Mouse (Mus musculus): ENCODE data around the gene Kl. TPM values are rescaled to one million over a fixed set of nuclear protein-coding genes. Genes with fewer than 3 reads are reported as not detected.

The Kl gene
- total and polyA plus RNA-seq, 3 experiments, result 0.16 TPM; not detected in 2

DNA sequence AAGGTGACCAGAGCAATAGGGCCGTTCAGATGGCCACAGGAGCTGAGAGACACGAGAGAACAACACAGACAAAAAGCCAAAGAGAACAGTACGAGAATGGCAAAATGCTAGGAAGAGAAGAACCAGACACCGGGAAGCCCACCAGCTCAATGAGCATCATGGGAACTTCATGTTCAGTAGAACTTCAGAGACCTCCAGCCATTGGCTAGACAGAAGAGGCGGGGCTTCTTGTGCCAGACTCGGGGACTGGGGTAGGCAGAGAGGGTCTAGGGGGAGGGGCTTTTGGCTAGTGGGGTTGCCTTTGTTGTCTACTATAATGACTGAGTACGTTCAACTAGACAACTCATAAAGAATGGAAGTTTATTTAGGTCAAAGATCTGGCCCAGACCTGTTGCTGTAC is 41.7 kb downstream of the Kl start:
- Histone ChIP-seq H3K4me1 (ENCODE audit: insufficient read depth, low read depth, low read length) (no peaks in the 10 kb centered on the region), H3K36me3 (replicated peaks) (no peaks in the 10 kb centered on the region), H3K9me3 (replicated peaks) (peaks cover 32% of the 10 kb centered on the region), H3K27me3 (ENCODE audit: insufficient read depth, low read length) (no peaks in the 10 kb centered on the region), H3K4me3 (ENCODE audit: low read depth, low read length) (no peak overlapping the region)
- TF ChIP-seq GATA1 (IDR thresholded peaks at IDR 0.05; ENCODE audit: borderline replicate concordance, low read length), result no peak
- no peak for TF ChIP-seq TAL1 (conservative IDR thresholded peaks at IDR 0.05; ENCODE audit: low read depth, low read length)
- TF ChIP-seq CTCF (IDR thresholded peaks at IDR 0.05; ENCODE audit: low read depth, low read length), result no peak
- no peak for TF ChIP-seq GATA2 (IDR thresholded peaks at IDR 0.05; ENCODE audit: borderline replicate concordance, low read depth, low read length)
- TF ChIP-seq POLR2AphosphoS5 (IDR thresholded peaks at IDR 0.05; ENCODE audit: insufficient replicate concordance, low read depth, low read length), result no peak
- DNase-seq (ENCODE audit: low spot score) (no peak), ATAC-seq (ENCODE audit: extremely low read depth, insufficient number of reproducible peaks, low FRiP score, poor library complexity, severe bottlenecking) (no peak)

DNA sequence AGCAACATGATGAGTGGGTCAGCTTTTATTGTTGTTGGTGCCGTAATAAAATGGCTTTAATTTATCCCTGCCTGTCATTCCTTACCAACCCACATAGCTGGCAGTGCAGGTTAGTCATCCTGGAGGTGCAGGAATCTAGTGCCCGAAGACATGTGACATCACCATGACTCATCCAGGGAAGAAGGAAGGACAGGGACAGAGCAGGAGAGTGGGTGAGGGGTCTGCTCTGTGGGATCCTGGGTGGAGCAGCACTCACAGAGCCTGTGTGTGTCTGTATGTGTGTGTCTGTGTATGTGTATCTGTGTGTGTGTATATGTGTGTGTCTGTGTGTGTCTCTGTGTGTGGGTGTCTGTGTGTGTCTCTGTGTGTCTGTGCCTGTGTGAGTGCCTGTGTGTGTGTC is 44.2 kb downstream of the Kl start:
- no peaks in the 10 kb centered on the region for H3K36me3 ChIP-seq (replicated peaks)
- DNase-seq (ENCODE audit: low spot score) (no peak), ATAC-seq (ENCODE audit: extremely low read depth, insufficient number of reproducible peaks, low FRiP score, poor library complexity, severe bottlenecking) (no peak)
- no peak overlapping the region for H3K4me3 ChIP-seq (ENCODE audit: low read depth, low read length)
- no peak for TF ChIP-seq CTCF (IDR thresholded peaks at IDR 0.05; ENCODE audit: low read depth, low read length)
- no peak for TF ChIP-seq GATA1 (IDR thresholded peaks at IDR 0.05; ENCODE audit: borderline replicate concordance, low read length)
- TF ChIP-seq GATA2 (IDR thresholded peaks at IDR 0.05; ENCODE audit: borderline replicate concordance, low read depth, low read length), result no peak
- no peak for TF ChIP-seq TAL1 (conservative IDR thresholded peaks at IDR 0.05; ENCODE audit: low read depth, low read length)
- peaks cover 30% of the 10 kb centered on the region for H3K9me3 ChIP-seq (replicated peaks)
- H3K4me1 ChIP-seq (ENCODE audit: insufficient read depth, low read depth, low read length), result no peaks in the 10 kb centered on the region
- H3K27me3 ChIP-seq (ENCODE audit: insufficient read depth, low read length), result peaks cover 2% of the 10 kb centered on the region; the same call in 1 of the 2 replicates

DNA sequence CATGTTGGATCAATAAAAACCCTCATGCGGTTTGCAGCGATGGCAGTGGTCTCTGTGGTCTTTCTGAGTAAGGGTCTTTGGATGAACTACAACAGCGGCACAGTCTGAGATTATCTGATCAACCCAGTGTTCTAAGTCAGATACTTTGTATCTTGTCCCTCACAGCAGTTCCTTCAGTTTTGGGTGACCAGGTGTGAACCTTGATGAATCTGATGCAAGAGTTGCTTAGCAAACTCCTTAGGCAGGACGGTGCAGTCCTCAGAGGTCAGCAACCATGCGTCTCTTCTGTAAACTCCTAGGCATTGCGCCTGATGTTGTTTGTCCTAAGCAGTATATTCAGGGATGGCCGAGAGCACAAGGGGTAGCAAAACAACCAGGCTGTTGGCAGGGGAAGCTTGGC is 48.7 kb downstream of the Kl start:
- H3K27me3 ChIP-seq (ENCODE audit: insufficient read depth, low read length), result peaks cover 2% of the 10 kb centered on the region; the same call in 1 of the 2 replicates
- no peaks in the 10 kb centered on the region for H3K36me3 ChIP-seq (replicated peaks)
- no peak overlapping the region for H3K4me3 ChIP-seq (ENCODE audit: low read depth, low read length)
- TF ChIP-seq GATA2 (IDR thresholded peaks at IDR 0.05; ENCODE audit: borderline replicate concordance, low read depth, low read length) (no peak), GATA1 (IDR thresholded peaks at IDR 0.05; ENCODE audit: borderline replicate concordance, low read length) (no peak), CTCF (IDR thresholded peaks at IDR 0.05; ENCODE audit: low read depth, low read length) (no peak), TAL1 (conservative IDR thresholded peaks at IDR 0.05; ENCODE audit: low read depth, low read length) (no peak), POLR2AphosphoS5 (IDR thresholded peaks at IDR 0.05; ENCODE audit: insufficient replicate concordance, low read depth, low read length) (no peak)
- no peaks in the 10 kb centered on the region for H3K4me1 ChIP-seq (ENCODE audit: insufficient read depth, low read depth, low read length)
- no peak for ATAC-seq (ENCODE audit: extremely low read depth, insufficient number of reproducible peaks, low FRiP score, poor library complexity, severe bottlenecking)
- no peak for DNase-seq (ENCODE audit: low spot score)
- peaks cover 35% of the 10 kb centered on the region for H3K9me3 ChIP-seq (replicated peaks)

DNA sequence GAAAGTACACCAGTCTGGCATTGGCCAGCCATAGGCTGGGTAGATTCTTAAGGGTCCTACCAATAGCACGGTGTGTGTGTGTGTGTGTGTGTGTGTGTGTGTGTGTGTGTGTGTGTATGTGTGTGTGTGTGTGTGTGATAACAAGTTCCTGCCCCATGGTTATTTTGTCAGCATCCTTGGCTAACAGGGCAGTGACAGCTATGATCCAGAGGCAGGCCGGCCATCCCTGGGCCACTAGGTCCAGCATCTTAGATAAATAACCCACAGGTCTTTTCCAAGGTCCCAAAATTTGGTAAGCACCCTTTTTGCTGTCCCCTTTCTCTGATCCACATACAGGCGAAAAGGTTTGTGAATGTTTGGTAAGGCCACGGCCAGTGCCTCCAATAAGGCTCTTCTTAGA is 49.6 kb downstream of the Kl start:
- Histone ChIP-seq H3K36me3 (replicated peaks) (no peaks in the 10 kb centered on the region), H3K27me3 (ENCODE audit: insufficient read depth, low read length) (peaks cover 2% of the 10 kb centered on the region; the same call in 1 of the 2 replicates), H3K9me3 (replicated peaks) (peaks cover 31% of the 10 kb centered on the region), H3K4me3 (ENCODE audit: low read depth, low read length) (no peak overlapping the region), H3K4me1 (ENCODE audit: insufficient read depth, low read depth, low read length) (no peaks in the 10 kb centered on the region)
- DNase-seq (ENCODE audit: low spot score) (no peak), ATAC-seq (ENCODE audit: extremely low read depth, insufficient number of reproducible peaks, low FRiP score, poor library complexity, severe bottlenecking) (no peak)
- TF ChIP-seq GATA2 (IDR thresholded peaks at IDR 0.05; ENCODE audit: borderline replicate concordance, low read depth, low read length), result no peak
- no peak for TF ChIP-seq CTCF (IDR thresholded peaks at IDR 0.05; ENCODE audit: low read depth, low read length)
- TF ChIP-seq GATA1 (IDR thresholded peaks at IDR 0.05; ENCODE audit: borderline replicate concordance, low read length), result no peak
- TF ChIP-seq POLR2AphosphoS5 (IDR thresholded peaks at IDR 0.05; ENCODE audit: insufficient replicate concordance, low read depth, low read length), result no peak
- TF ChIP-seq TAL1 (conservative IDR thresholded peaks at IDR 0.05; ENCODE audit: low read depth, low read length), result no peak

DNA sequence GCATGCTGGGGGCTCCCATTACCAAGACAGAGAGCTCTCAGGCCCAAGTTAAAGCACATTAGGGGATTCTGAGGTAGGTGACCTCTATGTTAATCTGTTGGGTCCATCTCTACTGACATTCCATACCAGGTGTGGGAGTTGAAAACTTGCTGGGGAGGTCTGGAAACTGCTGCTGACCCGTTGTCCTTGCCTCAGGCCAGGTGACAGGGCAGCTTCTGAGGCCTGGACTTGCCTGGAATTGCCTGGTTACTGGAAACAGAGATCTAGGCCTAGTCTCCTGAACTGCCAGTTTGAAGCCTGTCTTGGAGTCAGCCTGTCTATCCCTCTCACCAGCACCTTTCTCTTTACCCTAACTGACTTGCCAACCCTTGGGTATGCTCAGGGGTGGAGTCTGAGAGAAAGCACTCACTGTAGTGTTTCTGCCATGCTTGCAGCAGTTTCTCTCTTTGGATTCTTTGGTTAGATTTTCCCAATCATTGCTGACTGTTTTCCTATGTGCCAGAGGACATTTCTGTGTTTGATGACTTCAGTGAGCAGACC is 51.9 kb downstream of the Kl start:
- no peak for DNase-seq (ENCODE audit: low spot score)
- Histone ChIP-seq H3K4me1 (ENCODE audit: insufficient read depth, low read depth, low read length) (no peaks in the 10 kb centered on the region), H3K9me3 (replicated peaks) (peaks cover 21% of the 10 kb centered on the region), H3K4me3 (ENCODE audit: low read depth, low read length) (no peak overlapping the region), H3K27me3 (ENCODE audit: insufficient read depth, low read length) (peaks cover 2% of the 10 kb centered on the region; the same call in 1 of the 2 replicates), H3K36me3 (replicated peaks) (no peaks in the 10 kb centered on the region)
- no peak for TF ChIP-seq GATA2 (IDR thresholded peaks at IDR 0.05; ENCODE audit: borderline replicate concordance, low read depth, low read length)
- no peak for TF ChIP-seq CTCF (IDR thresholded peaks at IDR 0.05; ENCODE audit: low read depth, low read length)
- TF ChIP-seq GATA1 (IDR thresholded peaks at IDR 0.05; ENCODE audit: borderline replicate concordance, low read length), result no peak
- TF ChIP-seq TAL1 (conservative IDR thresholded peaks at IDR 0.05; ENCODE audit: low read depth, low read length), result no peak
- TF ChIP-seq POLR2AphosphoS5 (IDR thresholded peaks at IDR 0.05; ENCODE audit: insufficient replicate concordance, low read depth, low read length), result no peak
- no peak for ATAC-seq (ENCODE audit: extremely low read depth, insufficient number of reproducible peaks, low FRiP score, poor library complexity, severe bottlenecking)

DNA sequence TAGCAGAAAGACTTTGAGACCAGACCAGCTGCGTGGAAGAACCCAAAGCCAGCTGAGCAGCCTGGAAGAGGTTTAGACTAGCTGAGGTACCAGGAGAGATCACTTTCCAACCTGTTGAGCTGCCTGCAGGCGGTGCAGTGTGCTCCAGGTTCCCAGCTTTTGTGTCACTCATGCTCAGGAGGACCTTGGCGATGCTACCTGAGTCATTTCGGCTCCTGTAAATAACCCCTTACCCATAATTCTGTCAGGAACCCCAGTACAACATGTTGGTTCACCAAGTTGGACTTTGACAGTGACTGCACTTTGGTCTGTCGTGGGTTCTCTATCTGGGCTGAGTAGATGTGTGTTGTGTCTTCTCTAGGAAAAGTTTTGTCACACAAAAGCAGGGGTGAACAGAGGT is 66.0 kb downstream of the Kl start:
- no peak for ATAC-seq (ENCODE audit: extremely low read depth, insufficient number of reproducible peaks, low FRiP score, poor library complexity, severe bottlenecking)
- no peak for DNase-seq (ENCODE audit: low spot score)
- H3K27me3 ChIP-seq (ENCODE audit: insufficient read depth, low read length), result no peaks in the 10 kb centered on the region
- no peaks in the 10 kb centered on the region for H3K36me3 ChIP-seq (replicated peaks)
- TF ChIP-seq CTCF (IDR thresholded peaks at IDR 0.05; ENCODE audit: low read depth, low read length), result no peak
- TF ChIP-seq POLR2AphosphoS5 (IDR thresholded peaks at IDR 0.05; ENCODE audit: insufficient replicate concordance, low read depth, low read length), result no peak
- TF ChIP-seq GATA2 (IDR thresholded peaks at IDR 0.05; ENCODE audit: borderline replicate concordance, low read depth, low read length), result no peak
- TF ChIP-seq GATA1 (IDR thresholded peaks at IDR 0.05; ENCODE audit: borderline replicate concordance, low read length), result no peak
- TF ChIP-seq TAL1 (conservative IDR thresholded peaks at IDR 0.05; ENCODE audit: low read depth, low read length), result no peak
- H3K4me1 ChIP-seq (ENCODE audit: insufficient read depth, low read depth, low read length), result no peaks in the 10 kb centered on the region
- no peak overlapping the region for H3K4me3 ChIP-seq (ENCODE audit: low read depth, low read length)
- H3K9me3 ChIP-seq (replicated peaks), result peaks cover 30% of the 10 kb centered on the region

Data from G1E (cell line).